Comparison of ENCODE assay signal across 9 mouse cellular contexts in the genomic region with DNA sequence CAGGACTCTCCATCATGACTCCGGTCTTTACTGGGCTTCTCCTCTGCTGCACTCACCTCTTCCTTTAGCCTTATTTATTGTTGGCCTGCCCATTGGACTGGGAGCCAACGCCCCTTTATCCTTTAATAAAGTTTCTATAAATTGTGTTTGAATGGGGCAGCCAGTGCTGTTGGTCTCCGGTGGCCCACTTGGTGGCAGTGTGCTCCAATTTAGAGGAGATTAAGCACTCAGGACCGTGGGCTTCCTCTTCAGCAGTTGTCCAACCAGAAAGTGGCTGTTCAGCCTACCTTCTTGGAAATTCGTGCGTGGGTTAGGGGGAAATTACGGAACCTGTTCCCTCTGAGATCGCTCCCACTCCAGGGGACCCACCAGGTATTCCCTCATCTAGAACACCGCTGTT. TPM values are rescaled to one million over a fixed set of nuclear protein-coding genes. Genes with fewer than 3 reads are reported as not detected.
DNase-seq lines count a peak whose midpoint lies in the region; ATAC-seq and TF ChIP-seq lines count a peak whose summit lies in the region.
"Had no signal": no experiment of that assay in that cellular context is flagged by ENCODE, and none has a peak within 500 bp of the region (broad histone marks: within the 10 kb centered on the region; RNA-seq: fewer than 3 reads in every experiment).

No protein-coding gene starts in this region.

- DNase-seq in heart, adult 18-20 months = peak; percentile 38 to 67
- DNase-seq in spleen, adult 2 months (ENCODE audit: low read depth in 1 of 2, low spot score in 2 of 2) = peak in 1 of 2 experiments; percentile 34
- no peak for DNase-seq in spleen, adult 12 weeks (ENCODE audit: low spot score)
- DNase-seq in brain, adult 2 months (ENCODE audit: low read depth, low spot score) = peak; percentile 61
- peak; percentile 78 to 83 for DNase-seq in kidney, postnatal 4 days
- DNase-seq in right cerebral cortex, postnatal 25 days = peak; percentile 23

- TF ChIP-seq POLR2A in spleen, adult 2 months (IDR thresholded peaks at IDR 0.05; ENCODE audit: low read depth, low read length) = no peak

- H3K9ac ChIP-seq in heart, embryonic 11.5 days (ENCODE audit: low read depth, low read length) = no peak overlapping the region
- H3K9ac ChIP-seq: neural tube, embryonic 13.5 days had no signal

- peaks cover 15% of the 10 kb centered on the region; the same call in 1 of the 2 replicates for H3K4me1 ChIP-seq in heart, embryonic 11.5 days (ENCODE audit: control insufficient read depth, insufficient read depth, low read length)
- peaks cover 4% of the 10 kb centered on the region; the same call in 1 of the 2 replicates for H3K4me1 ChIP-seq in spleen, adult 2 months (ENCODE audit: control insufficient read depth, insufficient read depth, insufficient read length)

- H3K9me3 ChIP-seq in heart, embryonic 11.5 days (replicated peaks; ENCODE audit: control insufficient read depth, low read length) = no peaks in the 10 kb centered on the region
- H3K9me3 ChIP-seq: neural tube, embryonic 13.5 days had no signal

- H3K27me3 ChIP-seq in heart, embryonic 11.5 days (ENCODE audit: control insufficient read depth, insufficient read depth, low read length) = peaks cover 52% of the 10 kb centered on the region
- peaks cover 14% of the 10 kb centered on the region for H3K27me3 ChIP-seq in spleen, adult 2 months (ENCODE audit: control insufficient read depth, insufficient read depth, low read length)

- no peak for ATAC-seq in heart, embryonic 11.5 days (replicated peaks; ENCODE audit: insufficient number of reproducible peaks, low FRiP score, low TSS enrichment)
- ATAC-seq in monocyte, adult 5-6 weeks (replicated peaks; ENCODE audit: insufficient number of reproducible peaks, low FRiP score, low TSS enrichment, poor library complexity, severe bottlenecking) = no peak

- peak; percentile 43; the same call in 1 of the 2 replicates for TF ChIP-seq CTCF in spleen, adult 2 months (IDR thresholded peaks at IDR 0.05; ENCODE audit: extremely low read depth, insufficient read depth, insufficient read length, insufficient replicate concordance)

- H3K4me3 ChIP-seq in heart, embryonic 11.5 days (ENCODE audit: low read depth, low read length) = no peak overlapping the region
- no peak overlapping the region for H3K4me3 ChIP-seq in spleen, adult 2 months (ENCODE audit: extremely low read depth, insufficient read depth, insufficient read length)
- H3K4me3 ChIP-seq: neural tube, embryonic 13.5 days had no signal

- WGBS in heart, embryonic 11.5 days (ENCODE audit: insufficient replicate concordance) = 66% methylated on average over 9 of the region's 9 CpGs
- WGBS in spleen, adult 2 months = 67% methylated on average over 9 of the region's 9 CpGs

- H3K36me3 ChIP-seq in heart, embryonic 11.5 days (ENCODE audit: control insufficient read depth, insufficient read depth, low read length) = peaks cover 6% of the 10 kb centered on the region
- H3K36me3 ChIP-seq in spleen, adult 2 months (ENCODE audit: control insufficient read depth, insufficient read depth, low read length) = no peaks in the 10 kb centered on the region
- H3K36me3 ChIP-seq: neural tube, embryonic 13.5 days had no signal

- no peak overlapping the region for H3K4me2 ChIP-seq in heart, embryonic 11.5 days
- H3K4me2 ChIP-seq: neural tube, embryonic 13.5 days had no signal

- no peak overlapping the region for H3K27ac ChIP-seq in heart, embryonic 11.5 days (ENCODE audit: low read depth, low read length)
- no peak overlapping the region for H3K27ac ChIP-seq in spleen, adult 2 months (ENCODE audit: insufficient read depth, low read length)
- H3K27ac ChIP-seq: neural tube, embryonic 13.5 days had no signal

RNA-seq across cellular contexts. Expression of a gene that starts 4.4 kb away (rescaled TPM):
- not detected for total RNA-seq in heart, adult 18-20 months (2021)
- polyA plus RNA-seq in heart, embryonic 11.5 days (2014; fragmentation: Nextera tagmentation; extraction: Ambion mirVana) = 0.20 and 0.27 TPM in 2 replicates
- polyA plus RNA-seq in spleen, adult 2 months (2012; rRNA removed) = not detected in 2 replicates
- not detected in 3 replicates for total RNA-seq in monocyte, adult 5-6 weeks (2017)

RNA-seq across cellular contexts. Expression of a gene that starts 8.9 kb away (rescaled TPM):
- total RNA-seq in heart, adult 18-20 months (2021) = under 1 TPM in 1 of 2 experiments, not detected in 1; 0.28 TPM
- 21.1 and 22.0 TPM in 2 replicates for polyA plus RNA-seq in heart, embryonic 11.5 days (2014; fragmentation: Nextera tagmentation; extraction: Ambion mirVana)
- polyA plus RNA-seq in spleen, adult 2 months (2012; rRNA removed) = 5.9 and 7.5 TPM in 2 replicates
- 2.3 to 3.6 TPM in 2 of 3 replicates, not detected in the other for total RNA-seq in monocyte, adult 5-6 weeks (2017)

RNA-seq across cellular contexts. Expression of a gene that starts 9.7 kb away (rescaled TPM):
- 1 to 10 TPM in 1 of 2 experiments, under 1 TPM in 1; 0.37 to 1.2 TPM for total RNA-seq in heart, adult 18-20 months (2021)
- polyA plus RNA-seq in heart, embryonic 11.5 days (2014; fragmentation: Nextera tagmentation; extraction: Ambion mirVana) = 0.96 and 1.7 TPM in 2 replicates
- polyA plus RNA-seq in spleen, adult 2 months (2012; rRNA removed) = 0.35 and 0.60 TPM in 2 replicates
- not detected in 3 replicates for total RNA-seq in monocyte, adult 5-6 weeks (2017)

RNA-seq across cellular contexts. Expression of a gene that starts 28.3 kb away (rescaled TPM):
- under 1 TPM in 1 of 2 experiments, not detected in 1; 0.15 TPM for total RNA-seq in heart, adult 18-20 months (2021)
- polyA plus RNA-seq in heart, embryonic 11.5 days (2014; fragmentation: Nextera tagmentation; extraction: Ambion mirVana) = 0.09 and 0.59 TPM in 2 replicates
- 0.99 and 1.4 TPM in 2 replicates for polyA plus RNA-seq in spleen, adult 2 months (2012; rRNA removed)
- 1.1 TPM in 1 of 3 replicates, not detected in the others for total RNA-seq in monocyte, adult 5-6 weeks (2017)

RNA-seq across cellular contexts. Expression of a gene that starts 42.5 kb away (rescaled TPM):
- total RNA-seq in heart, adult 18-20 months (2021) = 1 to 10 TPM; 7.1 to 7.7 TPM
- 43.5 and 45.2 TPM in 2 replicates for polyA plus RNA-seq in heart, embryonic 11.5 days (2014; fragmentation: Nextera tagmentation; extraction: Ambion mirVana)
- polyA plus RNA-seq in spleen, adult 2 months (2012; rRNA removed) = 1.5 and 2.2 TPM in 2 replicates
- not detected in 3 replicates for total RNA-seq in monocyte, adult 5-6 weeks (2017)
